Mouse (Mus musculus): Measurements from ENCODE around the gene Usp48.
A peak's percentile ranks its signal among the peaks of the same experiment; 100 is the strongest.

- TF ChIP-seq CTCF (IDR thresholded peaks at IDR 0.05; ENCODE audit: extremely low read depth, insufficient read depth, insufficient read length, insufficient replicate concordance) (peak; percentile 52; the same call in 1 of the 2 replicates), POLR2A (IDR thresholded peaks at IDR 0.05; ENCODE audit: low read depth, low read length) (no peak)
Observed at GRCm38 (mm10) chr4:137581815-137582214, 11.7 kb upstream of the Usp48 start.

Measured in spleen, adult 2 months (tissue).